Mouse (Mus musculus) embryonic facial prominence, embryonic 11.5 days (tissue): ENCODE data around the gene Tlk2. TPM values are rescaled to one million over a fixed set of nuclear protein-coding genes. Genes with fewer than 3 reads are reported as not detected.

Experiments
- ATAC-seq: fragments of 200-750 bp; cut with Nextera tagmentation; replicated peaks from 2 replicates; pipeline ENCODE4 v1.8.0; 2017; ENCODE audit warnings: low read depth; ENCODE audit not compliant: insufficient number of reproducible peaks, low FRiP score, low TSS enrichment
- DNase-seq: peaks from one replicate; pipeline ENCODE4 v3.0.0-alpha.2; 2015; ENCODE audit warnings: low spot score
- H3K27ac ChIP-seq: fragments of 300-500 bp; sonication (generic); replicated peaks from 2 replicates; pipeline ENCODE4 v1.5.1; 2014; ENCODE audit warnings: mild to moderate bottlenecking, low read depth, low read length, control low read depth
- H3K27me3 ChIP-seq: fragments of 300-500 bp; sonication (generic); 2 replicates; pipeline ENCODE4 v1.6.1; 2014; ENCODE audit warnings: mild to moderate bottlenecking, low read length, moderate library complexity, mixed read lengths; ENCODE audit not compliant: control insufficient read depth, insufficient read depth
- H3K36me3 ChIP-seq: fragments of 300-500 bp; sonication (generic); replicated peaks from 2 replicates; pipeline ENCODE4 v1.6.1; 2014; ENCODE audit warnings: low read depth, mild to moderate bottlenecking, low read length, moderate library complexity, mixed read lengths; ENCODE audit not compliant: control insufficient read depth, insufficient read depth
- H3K4me1 ChIP-seq: fragments of 300-500 bp; sonication (generic); 2 replicates; pipeline ENCODE4 v1.6.1; 2014; ENCODE audit warnings: low read length, mixed read lengths; ENCODE audit not compliant: control insufficient read depth, insufficient read depth
- H3K4me2 ChIP-seq: fragments of 300-500 bp; sonication (generic); 2 replicates; pipeline ENCODE4 v1.6.1; 2014; ENCODE audit warnings: low read depth, mild to moderate bottlenecking, control low read depth, low read length, moderate library complexity
- H3K4me3 ChIP-seq: fragments of 300-500 bp; sonication (generic); 2 replicates; pipeline ENCODE4 v1.5.1; 2014; ENCODE audit warnings: low read depth, low read length, control low read depth
- H3K9ac ChIP-seq: fragments of 300-500 bp; sonication (generic); replicated peaks from 2 replicates; pipeline ENCODE4 v1.6.1; 2014; ENCODE audit warnings: mild to moderate bottlenecking, control low read depth, low read length
- H3K9me3 ChIP-seq: fragments of 300-500 bp; sonication (generic); replicated peaks from 2 replicates; pipeline ENCODE4 v1.6.1; 2016; ENCODE audit warnings: mild to moderate bottlenecking, low read length, inconsistent platforms, mixed read lengths; ENCODE audit not compliant: control insufficient read depth
- WGBS: fragments of 180-500 bp; shearing (Covaris S2); extraction: QIAGEN DNeasy Blood & Tissue Kit; methylation state at CpG from one replicate; pipeline ENCODE4 v1.1.7; 2014; 5-methylcytosine and 5-hydroxymethylcytosine counted together
- polyA plus RNA-seq: library from polyadenylated mRNA; unstranded; fragments of >200 nt; fragmentation: Nextera tagmentation; extraction: Ambion mirVana; gene quantifications from 2 replicates; pipeline ENCODE4 v1.2.1, GENCODE M21; 2014

The Tlk2 gene
- polyA plus RNA-seq, 1 experiment from 2014 or later: 30.7 TPM

- peak; percentile 88 for ATAC-seq
These were observed 25.4 kb upstream of the Tlk2 start for GRCm38 (mm10) chr11:105153068-105153833.

GRCm38 (mm10) chr11:105155915-105156314 is 22.7 kb upstream of the Tlk2 start:
- Histone ChIP-seq H3K4me3 (no peak overlapping the region), H3K9me3 (no peaks in the 10 kb centered on the region), H3K27me3 (no peaks in the 10 kb centered on the region), H3K36me3 (no peaks in the 10 kb centered on the region), H3K4me1 (peaks cover 2% of the 10 kb centered on the region), H3K9ac (no peak overlapping the region), H3K4me2 (no peak overlapping the region), H3K27ac (no peak overlapping the region)
- DNase-seq (no peak), ATAC-seq (no peak)
- 48% methylated on average over 4 of the region's 4 CpGs for WGBS

More at GRCm38 (mm10) chr11:105153068-105153833, 25.4 kb upstream of the Tlk2 start:
- Histone ChIP-seq H3K9me3 (no peaks in the 10 kb centered on the region), H3K4me3 (no peak overlapping the region), H3K9ac (no peak overlapping the region), H3K4me1 (peaks cover 2% of the 10 kb centered on the region), H3K36me3 (no peaks in the 10 kb centered on the region), H3K27me3 (no peaks in the 10 kb centered on the region), H3K4me2 (no peak overlapping the region), H3K27ac (no peak overlapping the region)
- DNase-seq: peak; percentile 79
- WGBS: 10% methylated on average over 12 of the region's 12 CpGs

GRCm38 (mm10) chr11:105156748-105157267 is 21.8 kb upstream of the Tlk2 start:
- Histone ChIP-seq H3K27me3 (no peaks in the 10 kb centered on the region), H3K4me3 (no peak overlapping the region), H3K27ac (no peak overlapping the region), H3K9me3 (no peaks in the 10 kb centered on the region), H3K36me3 (no peaks in the 10 kb centered on the region), H3K9ac (no peak overlapping the region), H3K4me2 (no peak overlapping the region), H3K4me1 (peaks cover 2% of the 10 kb centered on the region)
- no peak for DNase-seq
- no peak for ATAC-seq
- WGBS: 80% methylated on average over 19 of the region's 19 CpGs

- Histone ChIP-seq H3K9me3 (no peaks in the 10 kb centered on the region), H3K4me2 (no peak overlapping the region), H3K27ac (no peak overlapping the region), H3K9ac (no peak overlapping the region), H3K4me3 (no peak overlapping the region), H3K36me3 (no peaks in the 10 kb centered on the region), H3K27me3 (no peaks in the 10 kb centered on the region), H3K4me1 (peaks cover 2% of the 10 kb centered on the region)
- DNase-seq (no peak), ATAC-seq (no peak)
These were observed 20.6 kb upstream of the Tlk2 start for GRCm38 (mm10) chr11:105158047-105158446.

GRCm38 (mm10) chr11:105159673-105160360 is 18.8 kb upstream of the Tlk2 start:
- H3K9me3 ChIP-seq: peaks cover 4% of the 10 kb centered on the region
- 61% methylated on average over 6 of the region's 6 CpGs for WGBS
- no peak overlapping the region for H3K27ac ChIP-seq
- no peaks in the 10 kb centered on the region for H3K27me3 ChIP-seq
- DNase-seq (no peak), ATAC-seq (no peak)
- no peaks in the 10 kb centered on the region for H3K36me3 ChIP-seq
- H3K4me2 ChIP-seq: no peak overlapping the region
- H3K4me1 ChIP-seq: no peaks in the 10 kb centered on the region
- H3K9ac ChIP-seq: no peak overlapping the region
- no peak overlapping the region for H3K4me3 ChIP-seq

GRCm38 (mm10) chr11:105161411-105161810 is 17.2 kb upstream of the Tlk2 start:
- peaks cover 11% of the 10 kb centered on the region for H3K9me3 ChIP-seq
- no peak for ATAC-seq
- WGBS: 89% methylated on average over 2 of the region's 2 CpGs

GRCm38 (mm10) chr11:105164516-105165510 is 13.8 kb upstream of the Tlk2 start:
- ATAC-seq: no peak

More at GRCm38 (mm10) chr11:105161411-105161810, 17.2 kb upstream of the Tlk2 start:
- no peak for DNase-seq
- no peak overlapping the region for H3K4me2 ChIP-seq
- no peaks in the 10 kb centered on the region for H3K4me1 ChIP-seq
- H3K36me3 ChIP-seq: no peaks in the 10 kb centered on the region
- H3K27ac ChIP-seq: no peak overlapping the region
- H3K9ac ChIP-seq: no peak overlapping the region
- H3K4me3 ChIP-seq: no peak overlapping the region
- H3K27me3 ChIP-seq: no peaks in the 10 kb centered on the region

More at GRCm38 (mm10) chr11:105164516-105165510, 13.8 kb upstream of the Tlk2 start:
- WGBS: 83% methylated on average over 69 of the region's 69 CpGs
- Histone ChIP-seq H3K9me3 (peaks cover 11% of the 10 kb centered on the region), H3K9ac (no peak overlapping the region), H3K36me3 (no peaks in the 10 kb centered on the region), H3K4me3 (no peak overlapping the region), H3K4me1 (no peaks in the 10 kb centered on the region), H3K27me3 (no peaks in the 10 kb centered on the region), H3K4me2 (no peak overlapping the region), H3K27ac (no peak overlapping the region)
- no peak for DNase-seq
